Mouse (Mus musculus) MEL (cell line): ENCODE measurements at regions not wholly inside any gene's neighbourhood (a gene's known extent, or its start where the extent isn't known, plus 50 kb on each side); places are given as distances from the start of the nearest gene placed in this dataset.

Source experiments
- DNase-seq: peaks from one replicate; pipeline ENCODE4 v3.0.0; 2011; ENCODE audit warnings: low read depth, low spot score
- H3K27ac ChIP-seq: 2 replicates; pipeline ENCODE4 v1.5.1; 2012; ENCODE audit warnings: low read depth, mild to moderate bottlenecking, control low read depth, low read length, moderate library complexity; ENCODE audit not compliant: control insufficient read depth
- H3K27me3 ChIP-seq, 2 experiments: fragments of 150-350 bp in 1 of 2; sonication (generic) in 1 of 2; 2 replicates each; pipeline ENCODE4 v1.6.1; 2012; ENCODE audit warnings: low read length in 2 of 2, mild to moderate bottlenecking in 2 of 2, improper control_type of control experiment in 1 of 2, moderate library complexity in 1 of 2; ENCODE audit not compliant: insufficient read depth in 2 of 2, control insufficient read depth in 1 of 2
- H3K36me3 ChIP-seq, 2 experiments: 2 replicates each; pipeline ENCODE4 v1.6.1; 2012 to 2014; ENCODE audit warnings: low read length in 2 of 2, improper control_type of control experiment in 1 of 2, inconsistent platforms in 1 of 2, mild to moderate bottlenecking in 1 of 2; ENCODE audit not compliant: insufficient read depth in 2 of 2, control insufficient read depth in 1 of 2
- H3K4me1 ChIP-seq, 2 experiments: fragments of 150-350 bp in 1 of 2; sonication (generic) in 1 of 2; 2 replicates each; pipeline ENCODE4 v1.6.1; 2012; ENCODE audit warnings: low read length in 2 of 2, improper control_type of control experiment in 1 of 2, mild to moderate bottlenecking in 1 of 2; ENCODE audit not compliant: insufficient read depth in 2 of 2, control insufficient read depth in 1 of 2
- H3K4me3 ChIP-seq, 2 experiments: fragments of 150-350 bp in 1 of 2; sonication (generic) in 1 of 2; 2 replicates each; pipeline ENCODE4 v1.5.1; 2012; ENCODE audit warnings: low read depth in 2 of 2, low read length in 2 of 2, mild to moderate bottlenecking in 2 of 2, moderate library complexity in 2 of 2, control low read depth in 1 of 2, improper control_type of control experiment in 1 of 2; ENCODE audit not compliant: control insufficient read depth in 1 of 2, insufficient read depth in 1 of 2
- H3K79me2 ChIP-seq: 2 replicates; pipeline ENCODE4 v1.6.1; 2012; ENCODE audit warnings: mild to moderate bottlenecking, low read length, moderate library complexity; ENCODE audit not compliant: control insufficient read depth, poor library complexity, insufficient read depth
- H3K9ac ChIP-seq: 2 replicates; pipeline ENCODE4 v1.6.1; 2012; ENCODE audit warnings: low read depth, mild to moderate bottlenecking, control low read depth, low read length, moderate library complexity; ENCODE audit not compliant: control insufficient read depth, poor library complexity, severe bottlenecking
- H3K9me3 ChIP-seq: fragments of 150-350 bp; sonication (generic); replicated peaks from 2 replicates; pipeline ENCODE4 v1.6.1; 2012; ENCODE audit warnings: mild to moderate bottlenecking, low read length, improper control_type of control experiment, moderate library complexity; ENCODE audit not compliant: insufficient read depth
- CHD2 ChIP-seq: IDR thresholded peaks from 2 replicates; pipeline ENCODE4 v1.6.1; 2011; ENCODE audit warnings: low read length, improper control_type of control experiment
- CTCF ChIP-seq, 3 experiments: IDR thresholded peaks in 2 of 3; conservative IDR thresholded peaks in 1 of 3; 2 replicates each; pipeline ENCODE4 v1.5.1; 2011 to 2012; ENCODE audit warnings: low read length in 3 of 3, low read depth in 2 of 3, mild to moderate bottlenecking in 2 of 3, improper control_type of control experiment in 1 of 3, inconsistent platforms in 1 of 3, mixed read lengths in 1 of 3, moderate library complexity in 1 of 3; ENCODE audit not compliant: control insufficient read depth in 1 of 3, insufficient read depth in 1 of 3, poor library complexity in 1 of 3, severe bottlenecking in 1 of 3
- EP300 ChIP-seq, 2 experiments: IDR thresholded peaks; 2 replicates each; pipeline ENCODE4 v1.6.1; 2011; ENCODE audit warnings: improper control_type of control experiment in 2 of 2, low read length in 2 of 2, low read depth in 1 of 2, mild to moderate bottlenecking in 1 of 2
- GABPA ChIP-seq: IDR thresholded peaks from 2 replicates; pipeline ENCODE4 v1.6.1; 2012; ENCODE audit warnings: low read depth, mild to moderate bottlenecking, inconsistent platforms, low read length, improper control_type of control experiment, moderate library complexity
- GATA1 ChIP-seq: IDR thresholded peaks from 2 replicates; pipeline ENCODE4 v1.6.1; 2011; ENCODE audit warnings: low read depth, low read length, improper control_type of control experiment
- MAX ChIP-seq: IDR thresholded peaks from 2 replicates; pipeline ENCODE4 v1.6.1; 2011; ENCODE audit warnings: low read length, improper control_type of control experiment
- NELFE ChIP-seq: IDR thresholded peaks from 2 replicates; pipeline ENCODE4 v1.6.1; 2011; ENCODE audit warnings: low read depth, low read length, improper control_type of control experiment
- RAD21 ChIP-seq: IDR thresholded peaks from 2 replicates; pipeline ENCODE4 v1.6.1; 2011; ENCODE audit warnings: mild to moderate bottlenecking, low read depth, low read length, improper control_type of control experiment
- RCOR1 ChIP-seq: IDR thresholded peaks from 2 replicates; pipeline ENCODE4 v1.6.1; 2012; ENCODE audit warnings: low read depth, mild to moderate bottlenecking, inconsistent platforms, low read length, improper control_type of control experiment
- SMC3 ChIP-seq: IDR thresholded peaks from 2 replicates; pipeline ENCODE4 v1.6.1; 2011; ENCODE audit warnings: low read depth, low read length, improper control_type of control experiment
- ZC3H11A ChIP-seq: IDR thresholded peaks from 2 replicates; pipeline ENCODE4 v1.6.1; 2012; ENCODE audit warnings: low read depth, mild to moderate bottlenecking, inconsistent platforms, low read length, improper control_type of control experiment
- ZMIZ1 ChIP-seq: IDR thresholded peaks from 2 replicates; pipeline ENCODE4 v1.6.1; 2012; ENCODE audit warnings: low read depth, mild to moderate bottlenecking, inconsistent platforms, low read length, improper control_type of control experiment, moderate library complexity

DNA sequence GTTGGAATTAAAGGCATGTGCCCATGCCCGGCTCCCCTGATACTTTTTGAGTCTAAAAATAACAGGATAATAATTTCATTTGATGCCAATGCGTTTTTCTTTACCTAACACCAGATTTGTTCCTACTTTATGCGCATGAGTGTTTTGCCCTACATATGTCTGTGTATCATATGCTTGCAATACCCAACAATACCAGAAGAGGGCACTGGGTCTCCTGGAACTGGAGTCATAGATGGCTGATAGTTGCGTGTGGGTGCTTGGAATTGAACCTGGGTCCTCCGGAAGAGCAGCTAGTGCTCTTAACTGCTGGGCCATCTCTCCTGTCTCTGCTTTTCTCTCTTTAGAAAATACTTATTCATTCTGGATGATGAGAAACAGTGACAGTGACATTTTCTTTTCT, 67.3 kb upstream of the Rgs6 start:
- no peak overlapping the region for H3K4me3 ChIP-seq
- peaks cover 0 to 2% of the 10 kb centered on the region in 2 experiments; a peak in 3 of 4 replicates for H3K27me3 ChIP-seq
- peak; percentile 45 for DNase-seq
- H3K27ac ChIP-seq: no peak overlapping the region
- peak; percentile 50 for TF ChIP-seq SMC3
- TF ChIP-seq RAD21: peak; percentile 50
- peak; percentile 20 to 61 (median 57); a peak in 5 of 6 replicates for TF ChIP-seq CTCF (IDR thresholded peaks at IDR 0.05 in 2 of 3, conservative IDR thresholded peaks at IDR 0.05 in 1 of 3; ENCODE audit: control insufficient read depth in 1 of 3, insufficient read depth in 1 of 3, low read depth in 2 of 3, low read length in 3 of 3, poor library complexity in 1 of 3, severe bottlenecking in 1 of 3)
- TF ChIP-seq ZC3H11A: 0 out of 2 replicates have a peak, but pooled peaks have one; percentile 18
- no peak for TF ChIP-seq EP300 (IDR thresholded peaks at IDR 0.05; ENCODE audit: low read depth in 1 of 2, low read length in 2 of 2)
- no peak for TF ChIP-seq NELFE
- TF ChIP-seq GATA1: no peak
- TF ChIP-seq ZMIZ1: no peak
- TF ChIP-seq RCOR1: no peak
- H3K9me3 ChIP-seq: no peaks in the 10 kb centered on the region
- H3K4me1 ChIP-seq: no peaks in the 10 kb centered on the region
- no peak overlapping the region for H3K9ac ChIP-seq
- no peaks in the 10 kb centered on the region for H3K79me2 ChIP-seq
- H3K36me3 ChIP-seq: no peaks in the 10 kb centered on the region

DNA sequence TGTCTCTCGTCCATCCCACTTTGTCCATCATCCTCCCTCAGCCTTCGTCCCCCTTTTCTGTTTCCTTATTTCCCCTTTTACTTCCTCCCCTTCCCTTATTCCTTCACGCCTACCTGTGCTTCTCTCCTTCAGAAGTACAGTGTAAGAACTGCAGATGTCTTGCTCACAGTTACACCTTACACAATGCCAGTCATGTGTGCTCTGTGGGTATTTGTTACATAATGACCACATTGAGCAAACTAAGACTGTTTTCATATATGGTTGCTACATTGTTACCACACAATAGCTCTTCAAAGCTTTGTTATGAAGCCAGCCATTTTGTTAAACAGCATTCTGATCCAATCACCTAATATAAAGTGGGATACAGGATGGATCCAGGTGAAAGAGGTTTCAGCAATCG, 63.1 kb upstream of the Rgs6 start:
- Histone ChIP-seq H3K9ac (no peak overlapping the region), H3K79me2 (no peaks in the 10 kb centered on the region), H3K9me3 (no peaks in the 10 kb centered on the region), H3K4me3 (no peak overlapping the region), H3K27me3 (peaks cover 3 to 5% of the 10 kb centered on the region in 2 experiments), H3K36me3 (no peaks in the 10 kb centered on the region), H3K4me1 (0 out of 4 replicates have a peak, but pooled peaks cover 0 to under 1% of the 10 kb centered on the region in 2 experiments), H3K27ac (no peak overlapping the region)
- DNase-seq: no peak
- TF ChIP-seq CHD2 (no peak), MAX (no peak), NELFE (no peak), GABPA (no peak)
